Mouse (Mus musculus): ENCODE data around the gene Ccdc106. TPM values are rescaled to one million over a fixed set of nuclear protein-coding genes. Genes with fewer than 3 reads are reported as not detected.

Gene Ccdc106
- polyA plus RNA-seq, 1 experiment from 2014 or later, result 7.0 TPM

Other genes starting within 250 kb of the Ccdc106 start
- gene Fam71e2, start 249.3 kb upstream of the Ccdc106 start, polyA plus RNA-seq (2015; fragmentation: Nextera tagmentation; extraction: Ambion mirVana), result not detected in 2 replicates
- gene Il11, start 237.7 kb upstream of the Ccdc106 start, polyA plus RNA-seq (2015; fragmentation: Nextera tagmentation; extraction: Ambion mirVana), result 0.19 and 0.26 TPM in 2 replicates
- 0.57 and 0.76 TPM in 2 replicates for gene Tmem190, start 237.6 kb upstream of the Ccdc106 start, polyA plus RNA-seq (2015; fragmentation: Nextera tagmentation; extraction: Ambion mirVana)
- gene Tmem238, start 230.9 kb upstream of the Ccdc106 start, polyA plus RNA-seq (2015; fragmentation: Nextera tagmentation; extraction: Ambion mirVana), result 20.8 and 21.4 TPM in 2 replicates
- gene Rpl28, start 227.7 kb upstream of the Ccdc106 start, polyA plus RNA-seq (2015; fragmentation: Nextera tagmentation; extraction: Ambion mirVana), result 314 and 334 TPM in 2 replicates
- 409 and 411 TPM in 2 replicates for gene Ube2s, start 208.0 kb upstream of the Ccdc106 start, polyA plus RNA-seq (2015; fragmentation: Nextera tagmentation; extraction: Ambion mirVana)
- gene Shisa7, start 175.9 kb upstream of the Ccdc106 start, polyA plus RNA-seq (2015; fragmentation: Nextera tagmentation; extraction: Ambion mirVana), result 0.94 and 1.3 TPM in 2 replicates
- 10.6 and 12.3 TPM in 2 replicates for gene Isoc2b, start 150.3 kb upstream of the Ccdc106 start, polyA plus RNA-seq (2015; fragmentation: Nextera tagmentation; extraction: Ambion mirVana)
- 0.63 and 0.81 TPM in 2 replicates for gene Isoc2a, start 143.4 kb upstream of the Ccdc106 start, polyA plus RNA-seq (2015; fragmentation: Nextera tagmentation; extraction: Ambion mirVana)
- gene Gm36210, start 114.0 kb upstream of the Ccdc106 start, polyA plus RNA-seq (2015; fragmentation: Nextera tagmentation; extraction: Ambion mirVana), result 0.16 TPM in 1 of 2 replicates, not detected in the other
- gene Zfp628, start 105.3 kb upstream of the Ccdc106 start, polyA plus RNA-seq (2015; fragmentation: Nextera tagmentation; extraction: Ambion mirVana), result 3.2 and 3.4 TPM in 2 replicates
- gene Nat14, start 98.5 kb upstream of the Ccdc106 start, polyA plus RNA-seq (2015; fragmentation: Nextera tagmentation; extraction: Ambion mirVana), result 2.8 and 3.7 TPM in 2 replicates
- 1.6 and 2.2 TPM in 2 replicates for gene Ssc5d, start 94.8 kb upstream of the Ccdc106 start, polyA plus RNA-seq (2015; fragmentation: Nextera tagmentation; extraction: Ambion mirVana)
- 0.39 and 1.2 TPM in 2 replicates for gene Sbk2, start 56.1 kb upstream of the Ccdc106 start, polyA plus RNA-seq (2015; fragmentation: Nextera tagmentation; extraction: Ambion mirVana)
- gene Sbk3, start 49.4 kb upstream of the Ccdc106 start, polyA plus RNA-seq (2015; fragmentation: Nextera tagmentation; extraction: Ambion mirVana), result 0.52 and 0.77 TPM in 2 replicates
- gene Zfp579, start 24.4 kb upstream of the Ccdc106 start, polyA plus RNA-seq (2015; fragmentation: Nextera tagmentation; extraction: Ambion mirVana), result 31.5 and 32.0 TPM in 2 replicates
- gene Zfp524, start 6.1 kb upstream of the Ccdc106 start, polyA plus RNA-seq (2015; fragmentation: Nextera tagmentation; extraction: Ambion mirVana), result 15.8 TPM in 2 replicates
- gene Fiz1, start 5.9 kb upstream of the Ccdc106 start, polyA plus RNA-seq (2015; fragmentation: Nextera tagmentation; extraction: Ambion mirVana), result 45.5 and 47.3 TPM in 2 replicates
- 1.2 TPM in 1 of 2 replicates, not detected in the other for gene Gm44973, start 5.1 kb upstream of the Ccdc106 start, polyA plus RNA-seq (2015; fragmentation: Nextera tagmentation; extraction: Ambion mirVana)
- gene Zfp865, start 177 bp upstream of the Ccdc106 start, polyA plus RNA-seq (2015; fragmentation: Nextera tagmentation; extraction: Ambion mirVana), result 6.4 and 6.7 TPM in 2 replicates
- gene 4632433K11Rik, start 13.6 kb downstream of the Ccdc106 start, polyA plus RNA-seq (2015; fragmentation: Nextera tagmentation; extraction: Ambion mirVana), result not detected in 2 replicates
- gene Zfp784, start 17.9 kb downstream of the Ccdc106 start, polyA plus RNA-seq (2015; fragmentation: Nextera tagmentation; extraction: Ambion mirVana), result 4.9 and 5.0 TPM in 2 replicates
- gene Zfp580, start 31.0 kb downstream of the Ccdc106 start, polyA plus RNA-seq (2015; fragmentation: Nextera tagmentation; extraction: Ambion mirVana), result 29.2 and 30.0 TPM in 2 replicates
- gene U2af2, start 41.6 kb downstream of the Ccdc106 start, polyA plus RNA-seq (2015; fragmentation: Nextera tagmentation; extraction: Ambion mirVana), result 147 and 150 TPM in 2 replicates
- 55.1 and 60.5 TPM in 2 replicates for gene Epn1, start 59.7 kb downstream of the Ccdc106 start, polyA plus RNA-seq (2015; fragmentation: Nextera tagmentation; extraction: Ambion mirVana)
- gene Rfpl4, start 96.4 kb downstream of the Ccdc106 start, polyA plus RNA-seq (2015; fragmentation: Nextera tagmentation; extraction: Ambion mirVana), result not detected in 2 replicates
- 0.47 and 0.64 TPM in 2 replicates for gene Rasl2-9, start 105.4 kb downstream of the Ccdc106 start, polyA plus RNA-seq (2015; fragmentation: Nextera tagmentation; extraction: Ambion mirVana)
- not detected in 2 replicates for gene Vmn1r55, start 129.1 kb downstream of the Ccdc106 start, polyA plus RNA-seq (2015; fragmentation: Nextera tagmentation; extraction: Ambion mirVana)
- gene Vmn1r56, start 176.2 kb downstream of the Ccdc106 start, polyA plus RNA-seq (2015; fragmentation: Nextera tagmentation; extraction: Ambion mirVana), result not detected in 2 replicates
- not detected in 2 replicates for gene Vmn1r57, start 197.9 kb downstream of the Ccdc106 start, polyA plus RNA-seq (2015; fragmentation: Nextera tagmentation; extraction: Ambion mirVana)

All from lung, embryonic 15.5 days (tissue).